Comparison of ENCODE assay signal across 22 mouse cellular contexts in the genomic region with DNA sequence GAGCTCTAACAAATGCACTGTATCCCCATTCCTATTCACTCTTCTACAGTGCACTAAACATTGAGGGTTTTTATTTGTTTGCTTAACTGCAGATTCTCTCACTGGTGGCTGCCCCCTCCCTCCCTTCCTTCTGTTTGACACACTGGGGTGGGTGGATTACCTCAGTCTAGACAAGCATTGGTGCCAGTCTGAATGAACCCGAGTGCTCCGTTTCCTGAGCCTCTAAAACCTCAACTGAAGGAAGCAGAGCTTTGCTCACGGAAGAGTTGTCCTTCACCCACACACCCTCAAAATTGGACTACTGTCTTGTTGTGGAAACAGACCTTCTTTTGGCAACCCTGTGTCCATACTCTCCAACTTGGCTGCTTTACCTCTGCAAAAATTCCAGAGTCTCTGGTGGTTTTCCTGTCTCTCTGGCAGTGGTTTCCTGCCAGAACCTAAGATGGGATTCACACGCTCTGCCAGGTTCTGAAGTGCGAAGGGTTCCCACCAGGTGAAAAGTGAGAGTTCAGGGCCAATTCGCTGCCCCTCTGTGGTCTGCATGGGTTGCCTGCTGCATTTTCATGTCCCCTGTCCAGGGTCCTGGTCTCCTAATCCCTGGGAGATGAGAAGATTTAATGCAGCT. TPM values are rescaled to one million over a fixed set of nuclear protein-coding genes. Genes with fewer than 3 reads are reported as not detected.
DNase-seq lines count a peak whose midpoint lies in the region; ATAC-seq and TF ChIP-seq lines count a peak whose summit lies in the region.
"Had no signal": no experiment of that assay in that cellular context is flagged by ENCODE, and none has a peak within 500 bp of the region (broad histone marks: within the 10 kb centered on the region; RNA-seq: fewer than 3 reads in every experiment).

No protein-coding gene starts in this region.

- H3K4me3 ChIP-seq in gastrocnemius, adult 2 months, result no peak overlapping the region
- H3K4me3 ChIP-seq: heart, embryonic 10.5 days; heart, embryonic 13.5 days; hindbrain, embryonic 12.5 days; hindbrain, embryonic 15.5 days had no signal

- intact Hi-C loops in gastrocnemius, adult 2 months (cut with DNase I), result no loop called here

- TF ChIP-seq CTCF in gastrocnemius, adult 2 months (IDR thresholded peaks at IDR 0.05), result no peak

- H3K27ac ChIP-seq in gastrocnemius, adult 2 months, result no peak overlapping the region
- H3K27ac ChIP-seq: heart, embryonic 10.5 days; heart, embryonic 13.5 days; hindbrain, embryonic 12.5 days; hindbrain, embryonic 15.5 days had no signal

- no peak for DNase-seq in frontal cortex, postnatal 14 days (ENCODE audit: low spot score in 2 of 2)
- DNase-seq in Muller cell, postnatal 12 days (ENCODE audit: inconsistent ontology term), result peak; percentile 8
- DNase-seq in fibroblast of lung, adult 2 months (ENCODE audit: low read depth), result peak; percentile 29
- no peak for DNase-seq in gastrocnemius, adult 2 months
- DNase-seq in adrenal gland, adult 8-10 months, result no peak
- DNase-seq: adrenal gland, postnatal 14 days; cerebellum, adult 18-20 months; cerebellum, adult 9-10 months; forebrain, postnatal 0 days; gastrocnemius, postnatal 14 days; heart, adult 18-20 months; heart, postnatal 14 days; heart, postnatal 4 days; kidney, adult 2 months had no signal

- ATAC-seq in frontal cortex, adult (ENCODE audit: low TSS enrichment), result peak; percentile 70
- ATAC-seq: forebrain, embryonic 14.5 days; forebrain, postnatal 0 days; intestine, postnatal 0 days; Patski had no signal

RNA-seq across cellular contexts. Expression of gene Rasgef1c, which starts 5.6 kb away (rescaled TPM):
- total RNA-seq in gastrocnemius, adult 2 months (2021), result under 1 TPM; 0.13 to 0.31 TPM
- 1 to 10 TPM in 1 of 4 experiments, under 1 TPM in 3; 0.67 to 1.1 (median 0.82) TPM for total RNA-seq in adrenal gland, adult 8-10 months (2022)
- total RNA-seq: heart, postnatal 4 days had no signal

RNA-seq across cellular contexts. Expression of gene Mapk9, which starts 49.5 kb away (rescaled TPM):
- total RNA-seq in gastrocnemius, adult 2 months (2021), result 10 to 100 TPM; 47.4 to 54.4 TPM
- 10 to 100 TPM; 71.4 to 99.2 (median 87.3) TPM for total RNA-seq in adrenal gland, adult 8-10 months (2022)

Comparison
In these comparisons a context has a peak if more than half of its experiments do, and no peak if none do; other contexts are left out.
1. DNase-seq: peak in Muller cell, postnatal 12 days (single experiment) and fibroblast of lung, adult 2 months (single experiment); none in frontal cortex, postnatal 14 days (0 of 2), gastrocnemius, adult 2 months (single experiment) and adrenal gland, adult 8-10 months (single experiment).